8 mouse cellular contexts compared by ENCODE assay signal in the genomic region with DNA sequence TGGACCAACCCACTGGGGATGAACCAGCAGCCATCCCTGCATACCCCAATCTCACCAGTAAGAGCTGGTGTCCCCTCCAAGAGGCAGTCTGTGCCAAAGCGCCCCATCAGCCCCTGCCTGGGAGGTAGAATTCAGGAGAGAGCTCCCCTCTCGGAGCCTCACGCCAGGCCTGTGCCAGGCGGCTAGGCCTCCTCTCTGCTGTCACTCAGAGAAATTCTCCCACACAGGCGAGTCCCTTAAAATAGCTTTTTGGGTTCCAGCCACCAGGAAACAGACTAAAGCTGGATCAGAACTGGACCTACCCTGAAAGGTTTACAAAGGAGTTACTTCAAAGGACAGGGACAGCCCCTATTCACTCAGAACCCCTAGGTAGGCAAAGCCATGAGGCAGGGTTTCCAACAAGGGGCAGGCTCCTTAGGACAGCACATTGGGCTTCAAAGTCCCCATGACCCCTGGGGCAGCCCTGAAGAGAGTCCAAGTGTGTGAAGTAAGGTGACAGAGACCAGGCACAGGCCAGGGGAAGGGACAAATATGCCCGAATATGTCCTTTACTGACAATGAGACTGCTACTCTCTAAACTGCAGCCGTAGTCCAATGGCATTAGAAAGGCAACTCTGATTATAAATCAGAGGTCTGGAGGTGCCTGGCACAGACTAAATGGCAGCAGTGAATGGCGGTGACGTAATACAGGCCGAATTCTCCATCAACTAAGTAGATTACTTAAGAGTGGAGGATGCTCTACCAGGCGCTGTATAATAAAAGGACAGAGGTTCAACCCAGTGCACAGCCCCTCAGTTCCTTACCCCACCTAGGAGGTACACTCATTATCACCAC. TPM values are rescaled to one million over a fixed set of nuclear protein-coding genes. Genes with fewer than 3 reads are reported as not detected.
A peak's percentile ranks its signal among the peaks of the same experiment; 100 is the strongest.
DNase-seq lines count a peak whose midpoint lies in the region; ATAC-seq lines count a peak whose summit lies in the region.

No protein-coding gene starts in this region.

- DNase-seq in hindbrain, embryonic 10.5 days (ENCODE audit: low spot score), result no peak
- DNase-seq in hindbrain, embryonic 14.5 days (ENCODE audit: low spot score), result no peak
- DNase-seq in right cerebral cortex, adult 2 months (ENCODE audit: low spot score in 2 of 2), result peak; percentile 44 to 47
- DNase-seq in right cerebral cortex, postnatal 14 days, result no peak
- DNase-seq in heart, postnatal 4 days, result peak; percentile 73

- H3K36me3 ChIP-seq in hindbrain, embryonic 10.5 days, result 0 out of 2 replicates have a peak, but pooled peaks cover 11% of the 10 kb centered on the region
- H3K36me3 ChIP-seq in hindbrain, embryonic 14.5 days (replicated peaks; ENCODE audit: control insufficient read depth, insufficient read depth), result no peaks in the 10 kb centered on the region
- H3K36me3 ChIP-seq in stomach, embryonic 16.5 days (ENCODE audit: control insufficient read depth, insufficient read depth, low read length), result no peaks in the 10 kb centered on the region

- 83% methylated on average over 11 of the region's 11 CpGs for WGBS in hindbrain, embryonic 10.5 days
- WGBS in hindbrain, embryonic 14.5 days, result 70% methylated on average over 11 of the region's 11 CpGs
- WGBS in stomach, embryonic 16.5 days, result 67% methylated on average over 11 of the region's 11 CpGs

- no peak for ATAC-seq in hindbrain, embryonic 14.5 days (ENCODE audit: low FRiP score)
- no peak for ATAC-seq in stomach, embryonic 16.5 days (ENCODE audit: insufficient read depth, low FRiP score)
- no peak for ATAC-seq in megakaryocyte progenitor cell, adult 5-6 weeks (replicated peaks; ENCODE audit: poor library complexity)
- no peak for ATAC-seq in granulocyte monocyte progenitor cell, adult 5-6 weeks (replicated peaks; ENCODE audit: poor library complexity, severe bottlenecking)

- peaks cover 21% of the 10 kb centered on the region for H3K27me3 ChIP-seq in hindbrain, embryonic 10.5 days (ENCODE audit: insufficient read depth, poor library complexity, severe bottlenecking)
- no peaks in the 10 kb centered on the region for H3K27me3 ChIP-seq in hindbrain, embryonic 14.5 days (ENCODE audit: control insufficient read depth, insufficient read depth, low read length)
- H3K27me3 ChIP-seq in stomach, embryonic 16.5 days (ENCODE audit: control insufficient read depth, insufficient read depth, low read length), result no peaks in the 10 kb centered on the region

- no peak overlapping the region for H3K4me3 ChIP-seq in hindbrain, embryonic 10.5 days
- no peak overlapping the region for H3K4me3 ChIP-seq in hindbrain, embryonic 14.5 days (replicated peaks; ENCODE audit: low read length)
- no peak overlapping the region for H3K4me3 ChIP-seq in stomach, embryonic 16.5 days (replicated peaks; ENCODE audit: low read length)

- no peak overlapping the region for H3K4me2 ChIP-seq in hindbrain, embryonic 14.5 days (replicated peaks)
- no peak overlapping the region for H3K4me2 ChIP-seq in stomach, embryonic 16.5 days (ENCODE audit: low read depth, low read length)

- no peaks in the 10 kb centered on the region for H3K9me3 ChIP-seq in hindbrain, embryonic 10.5 days
- no peaks in the 10 kb centered on the region for H3K9me3 ChIP-seq in hindbrain, embryonic 14.5 days (ENCODE audit: control insufficient read depth, low read length)
- H3K9me3 ChIP-seq in stomach, embryonic 16.5 days (replicated peaks; ENCODE audit: control insufficient read depth, low read length), result no peaks in the 10 kb centered on the region

- no peak overlapping the region for H3K9ac ChIP-seq in hindbrain, embryonic 14.5 days
- no peak overlapping the region; the same call in 1 of the 2 replicates for H3K9ac ChIP-seq in stomach, embryonic 16.5 days (ENCODE audit: low read length)

- H3K27ac ChIP-seq in hindbrain, embryonic 10.5 days, result peak overlapping the region; percentile 43
- H3K27ac ChIP-seq in hindbrain, embryonic 14.5 days, result no peak overlapping the region
- peak overlapping the region; percentile 7; the same call in 1 of the 2 replicates for H3K27ac ChIP-seq in stomach, embryonic 16.5 days (ENCODE audit: low read length)

- H3K4me1 ChIP-seq in hindbrain, embryonic 10.5 days (replicated peaks), result peaks cover 89% of the 10 kb centered on the region
- H3K4me1 ChIP-seq in hindbrain, embryonic 14.5 days (replicated peaks; ENCODE audit: control insufficient read depth, insufficient read depth, low read length), result peaks cover 8% of the 10 kb centered on the region; the same call in 1 of the 2 replicates
- H3K4me1 ChIP-seq in stomach, embryonic 16.5 days (ENCODE audit: control insufficient read depth, insufficient read depth, low read length), result peaks cover 53% of the 10 kb centered on the region

RNA-seq across cellular contexts. Expression of a gene that starts 9.8 kb away (rescaled TPM):
- 2.7 TPM in 2 replicates for polyA plus RNA-seq in hindbrain, embryonic 10.5 days (2016; fragmentation: Nextera tagmentation; extraction: Ambion mirVana)
- 2.8 and 3.0 TPM in 2 replicates for polyA plus RNA-seq in hindbrain, embryonic 14.5 days (2014; fragmentation: Nextera tagmentation; extraction: Ambion mirVana)
- total RNA-seq in heart, postnatal 4 days (2021), result 10 to 100 TPM; 91.0 to 95.1 TPM
- 6.3 and 6.6 TPM in 2 replicates for polyA plus RNA-seq in stomach, embryonic 16.5 days (2015; fragmentation: Nextera tagmentation; extraction: Ambion mirVana)
- total RNA-seq in megakaryocyte progenitor cell, adult 5-6 weeks (2015), result 1.3 and 1.6 TPM in 2 replicates
- 1.1 and 1.4 TPM in 2 replicates for total RNA-seq in megakaryocyte progenitor cell, adult 5-6 weeks (2017)
- total RNA-seq in granulocyte monocyte progenitor cell, adult 5-6 weeks (2014; fragmentation: Nextera tagmentation), result 1.9 and 3.1 TPM in 2 replicates
- 1.1 and 1.2 TPM in 2 replicates for total RNA-seq in granulocyte monocyte progenitor cell, adult 5-6 weeks (2017)

Comparison
In these comparisons a context has a peak if more than half of its experiments do, and no peak if none do; other contexts are left out.
1. DNase-seq: peak in right cerebral cortex, adult 2 months (2 of 2) and heart, postnatal 4 days (single experiment); none in hindbrain, embryonic 10.5 days (single experiment), hindbrain, embryonic 14.5 days (single experiment) and right cerebral cortex, postnatal 14 days (single experiment).
2. RNA of a gene that starts 9.8 kb away (total RNA-seq): 91.0 to 95.1 TPM in heart, postnatal 4 days; 1.1 to 3.1 TPM in granulocyte monocyte progenitor cell, adult 5-6 weeks and 1.1 to 1.6 TPM in megakaryocyte progenitor cell, adult 5-6 weeks; every median in the first group is over 10 times any median in the second.